Mouse (Mus musculus) midbrain, postnatal 0 days (tissue): ENCODE results near the gene Nubp2. TPM values are rescaled to one million over a fixed set of nuclear protein-coding genes. Genes with fewer than 3 reads are reported as not detected.

Experiments
- ATAC-seq: fragments of 200-750 bp; cut with Nextera tagmentation; 2 replicates; pipeline ENCODE4 v1.8.0; 2017; ENCODE audit warnings: moderate number of reproducible peaks, mild to moderate bottlenecking, moderate TSS enrichment, moderate library complexity; ENCODE audit not compliant: low FRiP score
- DNase-seq: peaks from one replicate; pipeline ENCODE4 v3.0.0-alpha.2; 2015; ENCODE audit warnings: low spot score
- H3K27ac ChIP-seq: fragments of 300-500 bp; sonication (generic); 2 replicates; pipeline ENCODE4 v1.5.1; 2014; ENCODE audit warnings: low read depth, mild to moderate bottlenecking, low read length, mixed read lengths
- H3K27me3 ChIP-seq: fragments of 300-500 bp; sonication (generic); 2 replicates; pipeline ENCODE4 v1.6.1; 2014; ENCODE audit warnings: low read length, control low read depth, mixed read lengths; ENCODE audit not compliant: insufficient read depth
- H3K36me3 ChIP-seq: fragments of 300-500 bp; sonication (generic); 2 replicates; pipeline ENCODE4 v1.6.1; 2014; ENCODE audit warnings: low read length, control low read depth, mixed read lengths; ENCODE audit not compliant: insufficient read depth
- H3K4me1 ChIP-seq: fragments of 300-500 bp; sonication (generic); 2 replicates; pipeline ENCODE4 v1.6.1; 2014; ENCODE audit warnings: mild to moderate bottlenecking, control low read depth, antibody characterized with exemption, low read length, mixed read lengths; ENCODE audit not compliant: insufficient read depth
- H3K4me2 ChIP-seq: fragments of 300-500 bp; sonication (generic); 2 replicates; pipeline ENCODE4 v1.6.1; 2014; ENCODE audit warnings: low read depth, mild to moderate bottlenecking, low read length, mixed read lengths; ENCODE audit not compliant: poor library complexity, severe bottlenecking
- H3K4me3 ChIP-seq: fragments of 300-500 bp; sonication (generic); 2 replicates; pipeline ENCODE4 v1.5.1; 2014; ENCODE audit warnings: low read depth, mild to moderate bottlenecking, low read length, moderate library complexity
- H3K9ac ChIP-seq: fragments of 300-500 bp; sonication (generic); replicated peaks from 2 replicates; pipeline ENCODE4 v1.6.1; 2014; ENCODE audit warnings: mild to moderate bottlenecking, low read length, moderate library complexity, mixed read lengths; ENCODE audit not compliant: poor library complexity, severe bottlenecking
- H3K9me3 ChIP-seq: fragments of 300-500 bp; sonication (generic); 2 replicates; pipeline ENCODE4 v1.6.1; 2016; ENCODE audit warnings: low read length, control low read depth
- CTCF ChIP-seq: IDR thresholded peaks from 2 replicates; pipeline ENCODE4 v1.5.1; 2016; ENCODE audit warnings: antibody characterized with exemption, mild to moderate bottlenecking
- WGBS: fragments of 180-500 bp; shearing (Covaris S2); extraction: QIAGEN DNeasy Blood & Tissue Kit; methylation state at CpG from one replicate; pipeline ENCODE4 v1.1.7; 2014; 5-methylcytosine and 5-hydroxymethylcytosine counted together
- polyA plus RNA-seq: library from polyadenylated mRNA; unstranded; fragments of >200 nt; fragmentation: Nextera tagmentation; extraction: Ambion mirVana; gene quantifications from 2 replicates; pipeline ENCODE4 v1.2.1, GENCODE M21; 2015
- total RNA-seq: library from RNA; depleted of rRNA; stranded (reverse); fragments of >200 nt; gene quantifications from 2 replicates; pipeline ENCODE4 v1.2.3, GENCODE M21; 2014; rRNA removed

Nubp2 gene
- total RNA-seq (39.6 and 60.2 TPM in 2 replicates), polyA plus RNA-seq (55.8 and 63.9 TPM in 2 replicates)

GRCm38 (mm10) chr17:24886134-24886931 is at the start of gene Nubp2, which contains the start of gene Spsb3:
Gene Nubp2, minus strand, starts transcription at chr17:24886349.
Gene Spsb3, plus strand, starts transcription at chr17:24886643.
- no peaks in the 10 kb centered on the region for H3K27me3 ChIP-seq
- H3K27ac ChIP-seq, result peak within 1 kb of the TSS; percentile 85
- under 1% methylated on average over 69 of the region's 69 CpGs for WGBS
- no peaks in the 10 kb centered on the region for H3K9me3 ChIP-seq
- no peak; the same call in 1 of the 2 replicates for TF ChIP-seq CTCF
- peak within 1 kb of the TSS; percentile 82 for H3K4me3 ChIP-seq
- ATAC-seq, result peak; percentile 96
- H3K36me3 ChIP-seq, result peaks cover 32% of the 10 kb centered on the region
- DNase-seq, result peak; percentile 100
- peaks cover 13% of the 10 kb centered on the region; the same call in 1 of the 2 replicates for H3K4me1 ChIP-seq
- peak within 1 kb of the TSS; percentile 75 for H3K9ac ChIP-seq
- H3K4me2 ChIP-seq, result peak within 1 kb of the TSS; percentile 92

GRCm38 (mm10) chr17:24935666-24936065 is 49.5 kb upstream of the Nubp2 start:
- H3K4me2 ChIP-seq, result peak overlapping the region; percentile 79
- H3K27ac ChIP-seq, result no peak overlapping the region
- peak overlapping the region; percentile 92 for H3K9ac ChIP-seq
- H3K4me3 ChIP-seq, result peak overlapping the region; percentile 93
- ATAC-seq (no peak), DNase-seq (no peak)
- peaks cover 16% of the 10 kb centered on the region for H3K4me1 ChIP-seq
- no peaks in the 10 kb centered on the region for H3K27me3 ChIP-seq
- no peaks in the 10 kb centered on the region for H3K9me3 ChIP-seq
- H3K36me3 ChIP-seq, result 0 out of 2 replicates have a peak, but pooled peaks cover 2% of the 10 kb centered on the region
- no peak for TF ChIP-seq CTCF

DNA sequence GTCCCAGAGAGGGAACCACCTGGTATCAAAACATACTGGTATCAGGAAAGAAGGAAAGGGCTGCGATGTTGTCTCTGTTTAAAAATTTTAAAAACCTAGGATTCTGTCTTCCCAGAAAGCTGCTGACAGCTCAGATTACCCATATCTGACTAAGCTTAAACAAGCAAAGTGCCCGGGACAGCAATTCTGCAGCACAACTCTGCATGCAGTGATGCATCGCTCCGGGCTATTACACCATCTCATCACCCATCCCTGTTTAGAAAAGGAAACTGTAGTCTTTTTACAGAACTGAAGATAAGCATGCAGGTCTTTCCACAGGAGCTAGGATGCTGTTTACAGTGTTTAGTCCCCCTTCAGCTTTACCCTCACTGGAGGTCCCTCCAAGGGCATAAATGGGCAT is 48.8 kb upstream of the Nubp2 start:
- H3K4me2 ChIP-seq, result peak overlapping the region; percentile 79
- H3K27ac ChIP-seq, result no peak overlapping the region
- 90% methylated on average over 4 of the region's 4 CpGs for WGBS
- H3K27me3 ChIP-seq, result no peaks in the 10 kb centered on the region
- H3K36me3 ChIP-seq, result 0 out of 2 replicates have a peak, but pooled peaks cover 2% of the 10 kb centered on the region
- peaks cover 16% of the 10 kb centered on the region for H3K4me1 ChIP-seq
- no peak for TF ChIP-seq CTCF
- no peaks in the 10 kb centered on the region for H3K9me3 ChIP-seq
- DNase-seq (no peak), ATAC-seq (no peak)
- H3K9ac ChIP-seq, result peak overlapping the region; percentile 92; the same call in 1 of the 2 replicates
- peak overlapping the region; percentile 93 for H3K4me3 ChIP-seq

DNA sequence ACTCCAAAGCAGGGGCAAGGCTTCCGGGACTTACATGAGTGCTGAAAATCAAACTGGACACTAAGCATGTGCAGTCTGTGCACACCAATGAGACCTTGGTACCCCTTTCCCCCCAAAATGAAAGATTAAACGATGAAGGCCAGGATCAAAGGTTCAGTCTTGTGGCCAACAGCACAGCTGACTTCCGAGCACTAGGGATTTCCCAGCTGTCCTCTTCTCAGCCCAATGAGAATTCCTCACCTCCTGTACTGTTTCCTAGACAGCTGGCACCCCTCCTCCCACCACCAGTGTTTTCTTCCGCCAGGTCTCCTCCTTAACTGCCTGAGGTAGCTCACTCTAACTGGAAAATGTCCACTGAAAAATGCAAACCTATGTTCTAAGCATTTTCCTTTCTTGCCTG is 47.0 kb upstream of the Nubp2 start:
- no peak for DNase-seq
- peaks cover 16% of the 10 kb centered on the region for H3K4me1 ChIP-seq

DNA sequence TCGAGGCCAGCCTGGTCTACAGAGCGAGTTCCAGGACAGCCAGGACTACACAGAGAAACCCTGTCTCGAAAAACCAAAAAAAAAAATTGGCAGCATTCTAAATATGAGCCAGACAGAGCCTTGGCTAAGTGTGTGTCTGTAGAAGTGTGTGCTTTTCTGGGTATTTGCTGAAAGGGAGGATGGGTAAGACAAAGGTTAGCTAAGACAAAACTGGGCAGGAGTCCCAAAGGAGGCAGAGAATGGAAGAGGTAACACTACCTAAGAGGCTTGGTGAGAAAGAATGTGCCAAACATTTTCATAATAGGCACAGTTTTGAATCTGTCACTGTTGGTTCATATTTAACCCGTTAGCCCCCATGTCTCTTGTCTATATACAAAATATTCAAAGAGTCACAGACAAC is 46.3 kb upstream of the Nubp2 start:
- DNase-seq, result no peak
- 94% methylated on average over 4 of the region's 4 CpGs for WGBS
- no peak overlapping the region for H3K9ac ChIP-seq
- no peak for ATAC-seq
- no peak for TF ChIP-seq CTCF
- no peak overlapping the region for H3K4me2 ChIP-seq
- peaks cover 16% of the 10 kb centered on the region for H3K4me1 ChIP-seq
- no peak overlapping the region for H3K4me3 ChIP-seq
- H3K27ac ChIP-seq, result no peak overlapping the region
- H3K36me3 ChIP-seq, result peaks cover 4% of the 10 kb centered on the region; the same call in 1 of the 2 replicates
- H3K9me3 ChIP-seq, result no peaks in the 10 kb centered on the region
- no peaks in the 10 kb centered on the region for H3K27me3 ChIP-seq

More for the DNA sequence above, 47.0 kb upstream of the Nubp2 start:
- Histone ChIP-seq H3K4me2 (no peak overlapping the region), H3K27me3 (no peaks in the 10 kb centered on the region), H3K9me3 (no peaks in the 10 kb centered on the region), H3K27ac (no peak overlapping the region), H3K4me3 (no peak overlapping the region), H3K9ac (no peak overlapping the region), H3K36me3 (0 out of 2 replicates have a peak, but pooled peaks cover 2% of the 10 kb centered on the region)
- no peak for TF ChIP-seq CTCF
- no peak for ATAC-seq
- 73% methylated on average over 4 of the region's 4 CpGs for WGBS

DNA sequence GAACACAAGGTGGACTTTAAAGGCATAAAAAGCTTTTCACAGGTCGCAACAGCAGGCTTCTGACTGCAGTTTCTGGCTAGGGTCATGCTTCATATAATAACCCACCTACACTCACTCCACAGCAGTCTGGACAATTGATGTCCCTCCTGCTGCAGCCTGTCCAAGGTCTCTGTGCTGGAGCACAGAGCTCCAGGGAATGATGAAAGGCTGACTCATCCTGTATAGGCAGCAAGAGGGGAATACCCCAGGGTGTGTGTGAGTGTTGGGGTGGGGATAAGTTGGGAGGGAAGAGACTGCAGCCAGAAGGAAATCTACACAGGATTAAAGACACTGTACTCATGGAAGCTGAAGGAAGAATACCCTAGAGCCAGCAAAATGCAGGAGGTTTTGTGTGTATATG is 43.4 kb upstream of the Nubp2 start:
- Histone ChIP-seq H3K4me1 (0 out of 2 replicates have a peak, but pooled peaks cover 4% of the 10 kb centered on the region), H3K9me3 (no peaks in the 10 kb centered on the region), H3K27ac (no peak overlapping the region), H3K9ac (no peak overlapping the region), H3K4me2 (no peak overlapping the region), H3K27me3 (no peaks in the 10 kb centered on the region), H3K36me3 (peaks cover 17% of the 10 kb centered on the region), H3K4me3 (no peak overlapping the region)
- 78% methylated on average over 1 of the region's 1 CpGs for WGBS
- no peak for ATAC-seq
- TF ChIP-seq CTCF, result no peak
- no peak for DNase-seq
